Mouse (Mus musculus): Measurements from ENCODE around the gene Ncf2.

Gene Ncf2

GRCm38 (mm10) chr1:152796683-152797263 is 3.2 kb upstream of the Ncf2 start:
- DNase-seq (ENCODE audit: low spot score in 2 of 2) = no peak

- no peak for DNase-seq (ENCODE audit: low spot score in 2 of 2)
These were observed 1.9 kb upstream of the Ncf2 start for GRCm38 (mm10) chr1:152798125-152798524.

- DNase-seq (ENCODE audit: low spot score in 2 of 2) = no peak
These were observed 711 bp downstream of the Ncf2 start for GRCm38 (mm10) chr1:152800633-152801176.

- no peak for DNase-seq (ENCODE audit: low spot score in 2 of 2)
These were observed 4.9 kb downstream of the Ncf2 start for GRCm38 (mm10) chr1:152804907-152805306.

GRCm38 (mm10) chr1:152807619-152808391 is 7.8 kb downstream of the Ncf2 start:
- peak in 1 of 2 experiments; percentile 8 for DNase-seq (ENCODE audit: low spot score in 2 of 2)

- DNase-seq (ENCODE audit: low spot score in 2 of 2) = no peak
These were observed 8.3 kb downstream of the Ncf2 start for GRCm38 (mm10) chr1:152808392-152808680.

- DNase-seq (ENCODE audit: low spot score in 2 of 2) = no peak
These were observed 9.7 kb downstream of the Ncf2 start for GRCm38 (mm10) chr1:152809541-152810252.

- no peak for DNase-seq (ENCODE audit: low spot score in 2 of 2)
These were observed 10.8 kb downstream of the Ncf2 start for GRCm38 (mm10) chr1:152810533-152811439.

- DNase-seq (ENCODE audit: low spot score in 2 of 2) = no peak
These were observed 15.3 kb downstream of the Ncf2 start for GRCm38 (mm10) chr1:152815265-152815701.

GRCm38 (mm10) chr1:152817027-152817769 is 17.2 kb downstream of the Ncf2 start:
- peak in 1 of 2 experiments; percentile 15 for DNase-seq (ENCODE audit: low spot score in 2 of 2)

GRCm38 (mm10) chr1:152817794-152818193 is 17.8 kb downstream of the Ncf2 start:
- peak; percentile 32 to 54 for DNase-seq (ENCODE audit: low spot score in 2 of 2)

- no peak for DNase-seq (ENCODE audit: low spot score in 2 of 2)
These were observed 19.6 kb downstream of the Ncf2 start for GRCm38 (mm10) chr1:152819558-152819957.

- no peak for DNase-seq (ENCODE audit: low spot score in 2 of 2)
These were observed 21.1 kb downstream of the Ncf2 start for GRCm38 (mm10) chr1:152820911-152821695.

- DNase-seq (ENCODE audit: low spot score in 2 of 2) = no peak
These were observed 21.8 kb downstream of the Ncf2 start for GRCm38 (mm10) chr1:152821746-152822145.

GRCm38 (mm10) chr1:152824206-152824605 is 24.2 kb downstream of the Ncf2 start:
- DNase-seq (ENCODE audit: low spot score in 2 of 2) = no peak

- DNase-seq (ENCODE audit: low spot score in 2 of 2) = no peak
These were observed 26.5 kb downstream of the Ncf2 start for GRCm38 (mm10) chr1:152826446-152826845.

- no peak for DNase-seq (ENCODE audit: low spot score in 2 of 2)
These were observed 28.2 kb downstream of the Ncf2 start for GRCm38 (mm10) chr1:152828168-152828567.

- DNase-seq (ENCODE audit: low spot score in 2 of 2) = no peak
These were observed 28.8 kb downstream of the Ncf2 start for GRCm38 (mm10) chr1:152828637-152829355.

GRCm38 (mm10) chr1:152830054-152830453 is 30.1 kb downstream of the Ncf2 start:
- no peak for DNase-seq (ENCODE audit: low spot score in 2 of 2)

Measured in spleen, postnatal 14 days (tissue).